Mouse (Mus musculus) brain, adult 10 weeks (tissue): Measurements from ENCODE around the gene Tas2r117. TPM values are rescaled to one million over a fixed set of nuclear protein-coding genes. Genes with fewer than 3 reads are reported as not detected.

ENCODE experiments used
- polyA plus RNA-seq: library from polyadenylated mRNA; stranded (reverse); fragments of 350-450 nt; fragmentation: Illumina TruSeq; extraction: RNeasy Lipid Tissue Mini Kit (QIAGEN cat#74804); gene quantifications from one replicate; pipeline ENCODE4 v1.2.3, GENCODE M21; 2015; ENCODE audit warnings: low read depth, low replicate concordance

The Tas2r117 gene
- not detected for polyA plus RNA-seq

GRCm38 (mm10) chr6:132802518-132802917 is at the start of gene Tas2r117:
Gene Tas2r117 (plus strand): TSS chr6:132802818.

GRCm38 (mm10) chr6:132754430-132754829 is 48.2 kb upstream of the Tas2r117 start, which contains the start of gene Tas2r124:
Gene Tas2r124 (plus strand): TSS chr6:132754730.

GRCm38 (mm10) chr6:132761831-132762230 is 40.8 kb upstream of the Tas2r117 start, which contains the start of gene Tas2r102:
Gene Tas2r102 (plus strand): TSS chr6:132762131.

GRCm38 (mm10) chr6:132778062-132778461 is 24.6 kb upstream of the Tas2r117 start, which contains the start of gene Tas2r136:
Gene Tas2r136 (minus strand): TSS chr6:132778162.

GRCm38 (mm10) chr6:132846842-132847241 is 44.2 kb downstream of the Tas2r117 start, which contains the start of gene Tas2r123:
Gene Tas2r123 (plus strand): TSS chr6:132847142.

Other genes starting within 250 kb of the Tas2r117 start
- gene Prh1, start 233.0 kb upstream of the Tas2r117 start, polyA plus RNA-seq = not detected
- gene Prp2, start 206.9 kb upstream of the Tas2r117 start, polyA plus RNA-seq = not detected
- not detected for gene A630073D07Rik, start 151.3 kb upstream of the Tas2r117 start, polyA plus RNA-seq
- not detected for gene Tas2r120, start 145.9 kb upstream of the Tas2r117 start, polyA plus RNA-seq
- not detected for gene Tas2r121, start 101.8 kb upstream of the Tas2r117 start, polyA plus RNA-seq
- gene Tas2r122, start 90.9 kb upstream of the Tas2r117 start, polyA plus RNA-seq = not detected
- gene Tas2r115, start 64.8 kb upstream of the Tas2r117 start, polyA plus RNA-seq = not detected
- not detected for gene Tas2r124, start 48.1 kb upstream of the Tas2r117 start, polyA plus RNA-seq
- gene Tas2r102, start 40.7 kb upstream of the Tas2r117 start, polyA plus RNA-seq = not detected
- gene Tas2r136, start 24.7 kb upstream of the Tas2r117 start, polyA plus RNA-seq = not detected
- not detected for gene Tas2r123, start 44.3 kb downstream of the Tas2r117 start, polyA plus RNA-seq
- gene Tas2r116, start 52.6 kb downstream of the Tas2r117 start, polyA plus RNA-seq = not detected
- not detected for gene Tas2r110, start 65.2 kb downstream of the Tas2r117 start, polyA plus RNA-seq
- not detected for gene Tas2r113, start 90.2 kb downstream of the Tas2r117 start, polyA plus RNA-seq
- not detected for gene Tas2r125, start 106.8 kb downstream of the Tas2r117 start, polyA plus RNA-seq
- not detected for gene Tas2r129, start 148.3 kb downstream of the Tas2r117 start, polyA plus RNA-seq
- not detected for gene Tas2r131, start 155.1 kb downstream of the Tas2r117 start, polyA plus RNA-seq
- not detected for gene Tas2r109, start 178.1 kb downstream of the Tas2r117 start, polyA plus RNA-seq
- gene Tas2r103, start 234.3 kb downstream of the Tas2r117 start, polyA plus RNA-seq = not detected